Mouse (Mus musculus) MEL (cell line): Measurements from ENCODE around the gene Rbm12.

ENCODE experiments used
- CTCF ChIP-seq, 3 experiments: IDR thresholded peaks in 2 of 3; conservative IDR thresholded peaks in 1 of 3; 2 replicates each; pipeline ENCODE4 v1.5.1; 2011 to 2012; ENCODE audit warnings: low read length in 3 of 3, low read depth in 2 of 3, mild to moderate bottlenecking in 2 of 3, improper control_type of control experiment in 1 of 3, inconsistent platforms in 1 of 3, mixed read lengths in 1 of 3, moderate library complexity in 1 of 3; ENCODE audit not compliant: control insufficient read depth in 1 of 3, insufficient read depth in 1 of 3, poor library complexity in 1 of 3, severe bottlenecking in 1 of 3
- E2F4 ChIP-seq: IDR thresholded peaks from 2 replicates; pipeline ENCODE4 v1.6.1; 2011; ENCODE audit warnings: low read depth, low read length, improper control_type of control experiment, borderline replicate concordance
- EP300 ChIP-seq, 2 experiments: IDR thresholded peaks; 2 replicates each; pipeline ENCODE4 v1.6.1; 2011; ENCODE audit warnings: improper control_type of control experiment in 2 of 2, low read length in 2 of 2, low read depth in 1 of 2, mild to moderate bottlenecking in 1 of 2
- MYC ChIP-seq: IDR thresholded peaks from 2 replicates; pipeline ENCODE4 v1.6.1; 2011; ENCODE audit warnings: low read depth, mild to moderate bottlenecking, low read length, improper control_type of control experiment, moderate library complexity
- NELFE ChIP-seq: IDR thresholded peaks from 2 replicates; pipeline ENCODE4 v1.6.1; 2011; ENCODE audit warnings: low read depth, low read length, improper control_type of control experiment
- POLR2A ChIP-seq, 2 experiments: IDR thresholded peaks; 2 replicates each; pipeline ENCODE4 v1.6.1; 2011 to 2012; ENCODE audit warnings: low read length in 2 of 2, mild to moderate bottlenecking in 2 of 2, control low read depth in 1 of 2, improper control_type of control experiment in 1 of 2, low read depth in 1 of 2, moderate library complexity in 1 of 2; ENCODE audit not compliant: control insufficient read depth in 1 of 2, insufficient read depth in 1 of 2, poor library complexity in 1 of 2
- POLR2AphosphoS2 ChIP-seq: IDR thresholded peaks from 2 replicates; pipeline ENCODE4 v1.6.1; 2011; ENCODE audit warnings: low read length, improper control_type of control experiment
- POLR2AphosphoS5 ChIP-seq: IDR thresholded peaks from 2 replicates; pipeline ENCODE4 v1.6.1; 2012; ENCODE audit warnings: low read depth, borderline replicate concordance, mild to moderate bottlenecking, inconsistent platforms, low read length, moderate library complexity, mixed read lengths
- USF1 ChIP-seq: IDR thresholded peaks from 2 replicates; pipeline ENCODE4 v1.6.1; 2014; ENCODE audit warnings: low read depth, mild to moderate bottlenecking, inconsistent platforms, low read length, improper control_type of control experiment, moderate library complexity

DNA sequence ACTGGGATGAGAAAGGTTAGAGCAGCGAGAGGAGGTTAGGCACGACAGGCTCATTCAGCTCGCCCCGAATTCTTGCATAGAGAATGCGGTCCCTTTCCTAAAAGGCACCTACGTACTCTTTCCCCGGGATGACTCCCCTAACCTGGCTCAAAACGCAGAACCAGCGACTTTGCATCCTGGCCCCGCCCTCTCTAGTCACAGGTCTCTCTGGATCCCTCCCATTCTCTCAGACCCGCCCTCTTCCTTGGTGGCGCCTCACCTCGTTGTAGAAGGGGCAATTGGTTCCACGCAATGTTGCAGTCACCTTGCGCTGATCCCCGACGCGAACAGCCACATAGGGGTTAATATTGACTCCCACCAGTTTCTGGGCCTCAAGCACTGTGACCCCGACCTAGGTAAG, 63.8 kb downstream of the Rbm12 start:
- TF ChIP-seq POLR2A (IDR thresholded peaks at IDR 0.05; ENCODE audit: control insufficient read depth in 1 of 2, insufficient read depth in 1 of 2, low read depth in 1 of 2, low read length in 2 of 2, poor library complexity in 1 of 2) (no peak), NELFE (no peak), MYC (no peak), E2F4 (no peak), USF1 (no peak), CTCF (IDR thresholded peaks at IDR 0.05 in 2 of 3, conservative IDR thresholded peaks at IDR 0.05 in 1 of 3; ENCODE audit: control insufficient read depth in 1 of 3, insufficient read depth in 1 of 3, low read depth in 2 of 3, low read length in 3 of 3, poor library complexity in 1 of 3, severe bottlenecking in 1 of 3) (no peak), EP300 (IDR thresholded peaks at IDR 0.05; ENCODE audit: low read depth in 1 of 2, low read length in 2 of 2) (no peak), POLR2AphosphoS5 (no peak), POLR2AphosphoS2 (no peak)
